Mouse (Mus musculus) splenic B cell, adult 2 months (primary cell): ENCODE measurements around the gene Ispd.

Experiments used
- DNase-seq: peaks from one replicate; pipeline ENCODE4 v3.0.0-alpha.2; 2011; ENCODE audit warnings: low read depth, low spot score
- H3K27me3 ChIP-seq: 2 replicates; pipeline ENCODE4 v1.6.1; 2012; ENCODE audit warnings: mild to moderate bottlenecking, low read length, moderate library complexity, mixed read lengths; ENCODE audit not compliant: control insufficient read depth, poor library complexity, insufficient read depth, severe bottlenecking
- H3K36me3 ChIP-seq: 2 replicates; pipeline ENCODE4 v1.6.1; 2012; ENCODE audit warnings: mild to moderate bottlenecking, low read length, moderate library complexity, mixed read lengths; ENCODE audit not compliant: control insufficient read depth, poor library complexity, insufficient read depth, severe bottlenecking

Ispd gene

DNA sequence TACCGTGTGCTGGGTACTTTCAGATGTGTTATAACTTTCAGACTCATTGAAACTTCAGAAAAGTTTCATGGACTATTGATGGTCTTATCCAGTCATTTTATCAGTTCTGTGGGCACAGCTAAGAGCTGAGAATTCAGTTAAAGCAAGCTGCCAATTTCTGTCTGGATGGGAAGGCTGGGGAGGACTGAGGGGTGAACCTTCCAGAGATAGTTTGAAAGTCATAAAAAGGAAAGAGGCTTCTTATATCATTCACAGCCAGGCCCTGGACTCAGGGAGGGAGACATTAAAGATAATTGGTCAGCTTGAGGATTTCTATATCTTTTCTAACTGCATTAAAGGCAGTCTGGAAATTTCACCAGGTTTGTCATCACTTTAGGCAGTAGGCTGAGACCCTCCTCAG is 185.7 kb downstream of the Ispd start:
- H3K27me3 ChIP-seq: no peaks in the 10 kb centered on the region
- no peak for DNase-seq
- H3K36me3 ChIP-seq: no peaks in the 10 kb centered on the region

GRCm38 (mm10) chr12:36570414-36571095 is 189.3 kb downstream of the Ispd start:
- no peak for DNase-seq
- no peaks in the 10 kb centered on the region for H3K36me3 ChIP-seq
- no peaks in the 10 kb centered on the region for H3K27me3 ChIP-seq

DNA sequence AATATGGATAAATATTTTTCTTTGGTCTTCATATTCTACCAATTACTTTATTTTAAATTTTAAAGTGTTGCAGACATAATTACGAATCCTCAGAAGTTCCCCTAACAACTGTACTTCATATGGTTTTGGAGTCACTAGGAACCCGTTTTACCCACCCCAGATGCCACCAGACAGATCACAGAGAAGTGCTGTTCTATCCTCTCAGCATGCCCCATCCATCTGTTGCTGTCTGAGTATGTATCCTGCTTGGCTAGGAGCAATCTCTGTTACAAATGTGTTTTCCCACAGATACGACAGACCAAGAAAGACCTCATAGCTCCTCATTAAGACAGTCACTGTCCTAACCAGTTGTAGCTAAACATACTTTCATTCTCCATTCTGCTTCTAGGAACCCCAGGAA is 203.6 kb downstream of the Ispd start:
- Histone ChIP-seq H3K27me3 (no peaks in the 10 kb centered on the region), H3K36me3 (no peaks in the 10 kb centered on the region)
- no peak for DNase-seq

DNA sequence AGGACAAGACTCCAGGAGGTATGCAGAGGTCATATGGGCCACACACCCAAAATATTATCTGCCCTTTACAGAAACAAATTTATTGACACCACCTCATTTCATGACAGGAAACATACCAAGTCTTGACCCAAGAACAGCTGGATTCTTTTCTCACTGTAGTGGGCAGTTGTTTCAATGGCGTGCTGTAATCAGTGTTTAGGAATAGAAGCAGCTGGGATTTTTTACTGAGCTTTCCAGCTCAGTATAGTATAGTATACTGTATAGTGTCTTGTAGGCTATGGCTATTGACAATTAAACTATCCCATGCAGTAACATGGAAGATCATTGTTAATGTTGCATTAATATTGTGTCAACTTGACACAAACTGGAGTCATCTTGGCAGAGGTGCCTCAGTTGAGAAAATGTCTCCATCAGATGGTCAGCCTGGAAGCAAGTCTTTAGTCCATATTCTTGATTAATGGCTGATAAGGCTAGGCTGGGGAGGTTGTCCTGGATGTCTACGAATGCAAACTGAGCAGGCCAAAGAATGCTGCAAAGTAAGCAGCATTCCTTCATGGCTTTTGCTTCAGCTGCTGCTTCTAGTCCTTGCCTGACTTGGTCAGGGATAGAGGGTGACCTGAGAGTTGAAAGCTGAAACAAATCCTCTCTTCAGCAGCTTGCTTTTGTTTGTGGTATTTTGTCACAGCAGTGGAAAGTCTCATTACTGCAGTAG is 216.4 kb downstream of the Ispd start:
- H3K36me3 ChIP-seq: no peaks in the 10 kb centered on the region
- DNase-seq: no peak
- H3K27me3 ChIP-seq: no peaks in the 10 kb centered on the region

- no peaks in the 10 kb centered on the region for H3K36me3 ChIP-seq
- no peak for DNase-seq
- no peaks in the 10 kb centered on the region for H3K27me3 ChIP-seq
Observed at GRCm38 (mm10) chr12:36621960-36622736, 240.9 kb downstream of the Ispd start.

GRCm38 (mm10) chr12:36627204-36627603 is 246.0 kb downstream of the Ispd start:
- Histone ChIP-seq H3K27me3 (no peaks in the 10 kb centered on the region), H3K36me3 (no peaks in the 10 kb centered on the region)
- DNase-seq: no peak

DNA sequence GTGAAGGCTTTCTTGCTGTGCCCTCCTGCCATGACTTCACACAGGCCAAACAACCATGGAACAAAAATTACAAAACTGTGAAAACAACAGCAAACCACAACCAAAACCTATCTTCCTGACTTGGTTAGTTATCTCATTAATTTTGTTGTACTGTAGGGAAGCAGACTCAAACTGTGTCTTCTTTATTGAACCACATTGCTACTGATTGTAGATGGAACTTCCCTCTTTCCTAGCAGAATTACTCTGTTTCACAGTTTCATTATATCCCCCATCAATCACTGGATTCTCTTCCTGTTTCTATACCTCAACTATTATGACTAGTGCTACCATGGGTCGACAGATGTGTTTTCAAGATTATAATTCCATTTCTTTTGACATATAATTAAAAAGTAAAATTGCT is 251.2 kb downstream of the Ispd start:
- DNase-seq: no peak
- Histone ChIP-seq H3K27me3 (no peaks in the 10 kb centered on the region), H3K36me3 (no peaks in the 10 kb centered on the region)

- H3K27me3 ChIP-seq: no peaks in the 10 kb centered on the region
Observed at GRCm38 (mm10) chr12:36647514-36647913, 266.3 kb downstream of the Ispd start.

GRCm38 (mm10) chr12:36662496-36662895 is 281.2 kb downstream of the Ispd start:
- DNase-seq: no peak
- Histone ChIP-seq H3K27me3 (no peaks in the 10 kb centered on the region), H3K36me3 (no peaks in the 10 kb centered on the region)

More at GRCm38 (mm10) chr12:36647514-36647913, 266.3 kb downstream of the Ispd start:
- H3K36me3 ChIP-seq: no peaks in the 10 kb centered on the region
- DNase-seq: no peak

DNA sequence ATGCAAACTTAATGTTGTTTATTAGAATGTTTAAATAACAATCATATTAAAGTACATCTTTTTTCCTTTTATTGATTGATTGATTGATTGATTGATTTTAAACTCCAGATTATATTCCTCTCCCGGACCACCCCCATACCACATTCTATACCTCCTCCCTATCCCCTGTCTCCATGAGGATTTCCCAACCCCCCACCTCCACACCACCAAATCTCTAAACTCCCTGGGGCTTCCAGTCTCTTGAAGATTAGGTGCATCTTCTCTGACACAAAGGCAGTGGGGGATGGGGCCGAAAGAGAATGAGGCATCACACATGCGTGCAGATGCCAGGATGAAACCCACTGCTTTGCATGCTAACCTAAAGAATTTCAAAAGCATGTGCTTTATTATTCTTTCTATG is 283.5 kb downstream of the Ispd start:
- no peaks in the 10 kb centered on the region for H3K27me3 ChIP-seq

DNA sequence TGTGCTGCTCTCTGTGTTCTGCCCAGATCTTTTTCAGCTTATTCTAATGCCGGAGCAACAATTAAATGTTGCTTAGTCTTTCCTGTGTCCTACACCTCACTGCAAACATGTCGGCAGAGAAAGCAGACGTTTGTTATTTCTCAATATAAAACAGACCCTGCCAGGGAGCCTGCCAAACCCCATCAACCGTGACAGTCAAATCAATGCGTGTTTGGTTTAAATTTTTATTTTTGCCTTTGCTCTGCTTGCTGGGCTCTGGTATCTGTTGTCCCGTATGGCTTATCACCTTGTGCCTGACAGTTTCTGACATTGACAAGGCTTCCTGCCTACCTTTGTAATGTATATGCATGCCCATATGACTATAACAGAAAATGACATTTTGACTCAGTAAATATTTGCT is 285.5 kb downstream of the Ispd start:
- no peak for DNase-seq
- Histone ChIP-seq H3K36me3 (no peaks in the 10 kb centered on the region), H3K27me3 (no peaks in the 10 kb centered on the region)

More for the DNA sequence above, 283.5 kb downstream of the Ispd start:
- H3K36me3 ChIP-seq: no peaks in the 10 kb centered on the region
- DNase-seq: no peak

DNA sequence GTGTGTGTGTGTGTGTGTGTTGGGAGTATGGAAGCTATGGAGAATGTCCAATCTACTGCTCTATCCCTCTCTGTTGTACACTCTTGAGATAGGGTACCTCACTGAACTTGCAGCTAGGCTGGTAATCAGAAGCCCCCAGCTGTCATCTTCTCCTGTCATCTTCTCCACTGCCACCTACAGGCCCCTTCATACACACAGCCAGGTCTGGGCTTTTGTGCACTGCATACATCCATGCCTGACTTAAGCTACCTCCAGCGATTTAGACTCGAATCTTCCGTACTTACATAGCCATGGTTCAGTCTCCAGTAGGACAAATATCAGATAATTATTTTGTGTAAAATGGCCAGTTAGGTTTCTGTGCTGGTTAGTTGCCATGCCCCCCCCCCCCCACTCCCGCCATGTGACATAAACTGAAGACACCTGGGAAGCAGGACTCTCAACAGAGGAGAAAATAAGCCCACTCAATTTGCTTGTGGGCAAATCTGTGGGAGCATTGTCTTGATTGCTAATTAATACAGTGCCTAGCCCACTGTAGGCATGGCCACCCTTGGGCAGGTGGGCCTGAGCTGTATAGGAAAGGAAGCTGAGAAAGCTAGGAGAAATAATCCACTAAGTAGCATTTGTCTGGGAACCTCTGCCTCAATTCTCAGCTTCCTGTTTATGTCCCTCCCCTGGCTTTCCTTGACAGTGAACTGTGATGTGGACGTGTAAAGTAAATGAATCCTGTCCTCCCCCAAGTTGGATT is 289.1 kb downstream of the Ispd start:
- Histone ChIP-seq H3K27me3 (no peaks in the 10 kb centered on the region), H3K36me3 (no peaks in the 10 kb centered on the region)
- no peak for DNase-seq

DNA sequence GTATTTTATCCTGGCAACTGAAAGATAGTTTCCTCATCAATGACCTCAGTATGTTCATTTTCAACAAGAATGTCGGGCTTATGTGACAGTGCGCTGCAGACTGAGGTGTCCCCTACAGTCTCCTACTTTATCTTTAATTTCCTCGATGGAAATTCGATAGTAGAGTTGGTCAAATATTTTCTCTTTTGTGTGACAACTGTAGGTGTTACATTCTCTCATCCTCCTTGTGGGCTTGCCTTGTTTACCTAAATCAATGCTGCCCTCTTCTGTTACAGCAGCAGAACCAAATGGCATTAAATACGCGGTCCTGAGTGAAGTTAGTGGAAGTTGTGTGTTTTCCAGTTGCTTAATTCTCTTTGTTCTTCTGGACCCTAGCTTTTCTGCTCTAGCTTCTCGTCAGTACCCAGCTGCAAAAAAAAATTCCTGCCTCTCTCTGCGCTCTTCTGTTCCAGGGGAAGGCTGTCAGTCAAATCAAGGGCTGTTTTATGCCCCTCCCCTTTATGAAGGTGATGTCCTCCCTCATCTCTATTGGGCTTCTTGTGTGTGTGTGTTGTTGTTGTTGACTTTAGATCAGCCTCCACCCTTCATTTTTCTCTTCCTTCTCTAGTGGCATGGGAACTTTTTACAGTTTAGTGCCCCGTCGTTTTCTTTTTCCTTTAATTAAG is 289.8 kb downstream of the Ispd start:
- DNase-seq: peak; percentile 62
- no peaks in the 10 kb centered on the region for H3K27me3 ChIP-seq
- no peaks in the 10 kb centered on the region for H3K36me3 ChIP-seq

DNA sequence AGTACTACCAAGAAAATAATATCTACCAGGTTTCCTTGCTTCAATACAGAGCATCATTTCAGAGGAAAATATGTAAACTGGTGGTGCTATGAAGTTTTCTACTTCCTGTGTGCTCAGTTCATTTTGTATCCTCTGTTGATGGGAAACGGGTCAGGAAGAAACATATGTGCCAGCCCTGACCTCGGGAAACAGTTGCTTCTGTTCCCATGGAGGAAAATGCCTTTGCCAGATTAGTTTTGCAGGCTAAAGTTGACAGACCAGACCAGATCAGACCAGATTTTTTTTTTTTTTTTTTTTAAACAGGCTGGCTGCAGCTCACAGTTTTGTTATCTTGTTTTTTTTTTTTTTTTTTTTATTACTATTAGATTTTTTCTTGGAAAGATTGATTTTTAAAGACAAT is 293.2 kb downstream of the Ispd start:
- DNase-seq: no peak
- Histone ChIP-seq H3K27me3 (no peaks in the 10 kb centered on the region), H3K36me3 (no peaks in the 10 kb centered on the region)
